In genomic region chr17:29237267-29237771, GRCm38 (mm10) we compare ENCODE assay signal across 7 mouse cellular contexts. TPM values are rescaled to one million over a fixed set of nuclear protein-coding genes. Genes with fewer than 3 reads are reported as not detected.
DNase-seq lines count a peak whose midpoint lies in the region; ATAC-seq and TF ChIP-seq lines count a peak whose summit lies in the region.

No protein-coding gene starts in this region.

- peak overlapping the region; percentile 54 for H3K4me3 ChIP-seq in lung, embryonic 16.5 days (ENCODE audit: low read length)
- H3K4me3 ChIP-seq in forebrain, embryonic 12.5 days (replicated peaks), result peak overlapping the region; percentile 64
- H3K4me3 ChIP-seq in limb, embryonic 13.5 days, result peak overlapping the region; percentile 67
- H3K4me3 ChIP-seq in small intestine, adult 2 months (ENCODE audit: low read depth, low read length), result peak overlapping the region; percentile 27

- WGBS in lung, embryonic 16.5 days, result 2% methylated on average over 32 of the region's 32 CpGs
- under 1% methylated on average over 32 of the region's 32 CpGs for WGBS in forebrain, embryonic 12.5 days
- 1% methylated on average over 32 of the region's 32 CpGs for WGBS in limb, embryonic 13.5 days
- 6% methylated on average over 32 of the region's 32 CpGs for WGBS in small intestine, adult 2 months

- H3K36me3 ChIP-seq in lung, embryonic 16.5 days (ENCODE audit: control insufficient read depth, insufficient read depth, low read length), result no peaks in the 10 kb centered on the region
- no peaks in the 10 kb centered on the region for H3K36me3 ChIP-seq in forebrain, embryonic 12.5 days (replicated peaks)
- H3K36me3 ChIP-seq in limb, embryonic 13.5 days, result no peaks in the 10 kb centered on the region
- H3K36me3 ChIP-seq in small intestine, adult 2 months (ENCODE audit: control insufficient read depth, insufficient read depth, low read length), result no peaks in the 10 kb centered on the region

- ATAC-seq in lung, embryonic 16.5 days (ENCODE audit: low read depth), result no peak
- no peak for ATAC-seq in forebrain, embryonic 12.5 days (ENCODE audit: low FRiP score)
- 0 out of 2 replicates have a peak, but pooled peaks have one; percentile 4 for ATAC-seq in limb, embryonic 13.5 days (ENCODE audit: low FRiP score, low read depth)

- H3K9me3 ChIP-seq in lung, embryonic 16.5 days (ENCODE audit: control insufficient read depth, low read length), result no peaks in the 10 kb centered on the region
- no peaks in the 10 kb centered on the region for H3K9me3 ChIP-seq in forebrain, embryonic 12.5 days
- H3K9me3 ChIP-seq in limb, embryonic 13.5 days, result no peaks in the 10 kb centered on the region

- H3K27me3 ChIP-seq in lung, embryonic 16.5 days (ENCODE audit: control insufficient read depth, insufficient read depth, low read depth, low read length), result peaks cover 20% of the 10 kb centered on the region
- H3K27me3 ChIP-seq in forebrain, embryonic 12.5 days, result peaks cover 63% of the 10 kb centered on the region
- H3K27me3 ChIP-seq in limb, embryonic 13.5 days, result peaks cover 49% of the 10 kb centered on the region
- peaks cover 35% of the 10 kb centered on the region for H3K27me3 ChIP-seq in small intestine, adult 2 months (ENCODE audit: control insufficient read depth, insufficient read depth, low read length)

- H3K9ac ChIP-seq in lung, embryonic 16.5 days (ENCODE audit: low read length), result peak overlapping the region; percentile 54
- peak overlapping the region; percentile 69 for H3K9ac ChIP-seq in forebrain, embryonic 12.5 days
- H3K9ac ChIP-seq in limb, embryonic 13.5 days, result peak overlapping the region; percentile 71

- peak overlapping the region; percentile 100 for H3K4me2 ChIP-seq in lung, embryonic 16.5 days (ENCODE audit: low read depth, low read length)
- peak overlapping the region; percentile 100 for H3K4me2 ChIP-seq in forebrain, embryonic 12.5 days
- H3K4me2 ChIP-seq in limb, embryonic 13.5 days (replicated peaks), result peak overlapping the region; percentile 96

- no peak overlapping the region for H3K27ac ChIP-seq in lung, embryonic 16.5 days (ENCODE audit: low read length)
- H3K27ac ChIP-seq in forebrain, embryonic 12.5 days, result no peak overlapping the region
- no peak overlapping the region for H3K27ac ChIP-seq in limb, embryonic 13.5 days
- H3K27ac ChIP-seq in small intestine, adult 2 months (ENCODE audit: insufficient read depth, low read depth, low read length), result no peak overlapping the region

- DNase-seq in lung, postnatal 10 days, result no peak
- no peak for DNase-seq in cerebellum, adult 8-10 months
- DNase-seq in thymus, postnatal 36 days, result no peak

- TF ChIP-seq CTCF in small intestine, adult 2 months (IDR thresholded peaks at IDR 0.05; ENCODE audit: extremely low read depth, insufficient read length, insufficient replicate concordance, low read depth, low read length), result no peak

- no peak for TF ChIP-seq POLR2A in small intestine, adult 2 months (IDR thresholded peaks at IDR 0.05; ENCODE audit: low read depth, low read length)

- H3K4me1 ChIP-seq in lung, embryonic 16.5 days (replicated peaks; ENCODE audit: control insufficient read depth, insufficient read depth, low read length), result peaks cover 14% of the 10 kb centered on the region
- peaks cover 35% of the 10 kb centered on the region for H3K4me1 ChIP-seq in forebrain, embryonic 12.5 days
- H3K4me1 ChIP-seq in limb, embryonic 13.5 days, result peaks cover 22% of the 10 kb centered on the region
- H3K4me1 ChIP-seq in small intestine, adult 2 months (ENCODE audit: control insufficient read depth, insufficient read depth, insufficient read length, low read length), result peaks cover 5% of the 10 kb centered on the region; the same call in 1 of the 2 replicates

RNA-seq across cellular contexts. Expression of gene Cpne5, which starts 0.6 kb away (rescaled TPM):
- polyA plus RNA-seq in lung, embryonic 16.5 days (2015; fragmentation: Nextera tagmentation; extraction: Ambion mirVana), result 3.6 and 5.0 TPM in 2 replicates
- polyA plus RNA-seq in forebrain, embryonic 12.5 days (2016; fragmentation: Nextera tagmentation; extraction: Ambion mirVana), result 9.9 and 10.7 TPM in 2 replicates
- 10.4 and 12.7 TPM in 2 replicates for polyA plus RNA-seq in limb, embryonic 13.5 days (2015; fragmentation: Nextera tagmentation; extraction: Ambion mirVana)
- polyA plus RNA-seq in small intestine, adult 2 months (2012; rRNA removed), result 0.71 and 2.3 TPM in 2 replicates

RNA-seq across cellular contexts. Expression of gene Ppil1, which starts 26.7 kb away (rescaled TPM):
- 144 and 145 TPM in 2 replicates for polyA plus RNA-seq in lung, embryonic 16.5 days (2015; fragmentation: Nextera tagmentation; extraction: Ambion mirVana)
- polyA plus RNA-seq in forebrain, embryonic 12.5 days (2016; fragmentation: Nextera tagmentation; extraction: Ambion mirVana), result 139 and 142 TPM in 2 replicates
- polyA plus RNA-seq in limb, embryonic 13.5 days (2015; fragmentation: Nextera tagmentation; extraction: Ambion mirVana), result 155 and 162 TPM in 2 replicates
- polyA plus RNA-seq in small intestine, adult 2 months (2012; rRNA removed), result 16.3 and 26.0 TPM in 2 replicates

RNA-seq across cellular contexts. Expression of gene BC004004, which starts 31.3 kb away (rescaled TPM):
- 82.2 and 87.7 TPM in 2 replicates for polyA plus RNA-seq in lung, embryonic 16.5 days (2015; fragmentation: Nextera tagmentation; extraction: Ambion mirVana)
- polyA plus RNA-seq in forebrain, embryonic 12.5 days (2016; fragmentation: Nextera tagmentation; extraction: Ambion mirVana), result 65.0 and 65.2 TPM in 2 replicates
- polyA plus RNA-seq in limb, embryonic 13.5 days (2015; fragmentation: Nextera tagmentation; extraction: Ambion mirVana), result 65.1 and 69.7 TPM in 2 replicates
- 22.9 and 48.7 TPM in 2 replicates for polyA plus RNA-seq in small intestine, adult 2 months (2012; rRNA removed)
